Mouse (Mus musculus) hindbrain, embryonic 15.5 days (tissue): Measurements from ENCODE around the gene Hnrnpr. TPM values are rescaled to one million over a fixed set of nuclear protein-coding genes. Genes with fewer than 3 reads are reported as not detected.

Source experiments
- ATAC-seq: fragments of 200-750 bp; cut with Nextera tagmentation; 2 replicates; pipeline ENCODE4 v1.8.0; 2017; ENCODE audit warnings: low read depth, moderate number of reproducible peaks, moderate TSS enrichment; ENCODE audit not compliant: low FRiP score
- H3K27ac ChIP-seq: fragments of 300-500 bp; sonication (generic); replicated peaks from 2 replicates; pipeline ENCODE4 v1.5.1; 2015; ENCODE audit warnings: mild to moderate bottlenecking, inconsistent platforms
- H3K27me3 ChIP-seq: fragments of 300-500 bp; sonication (generic); 2 replicates; pipeline ENCODE4 v1.6.1; 2015; ENCODE audit warnings: control low read depth, inconsistent platforms
- H3K36me3 ChIP-seq: fragments of 300-500 bp; sonication (generic); 2 replicates; pipeline ENCODE4 v1.6.1; 2015; ENCODE audit warnings: control low read depth, inconsistent platforms
- H3K4me1 ChIP-seq: fragments of 300-500 bp; sonication (generic); replicated peaks from 2 replicates; pipeline ENCODE4 v1.6.1; 2015; ENCODE audit warnings: control low read depth, inconsistent platforms
- H3K4me2 ChIP-seq: fragments of 300-500 bp; sonication (generic); 2 replicates; pipeline ENCODE4 v1.6.1; 2015; ENCODE audit warnings: moderate library complexity, mild to moderate bottlenecking, inconsistent platforms
- H3K4me3 ChIP-seq: fragments of 300-500 bp; sonication (generic); 2 replicates; pipeline ENCODE4 v1.5.1; 2015; ENCODE audit warnings: mild to moderate bottlenecking, inconsistent platforms
- H3K9ac ChIP-seq: fragments of 300-500 bp; sonication (generic); 2 replicates; pipeline ENCODE4 v1.6.1; 2015; ENCODE audit warnings: inconsistent platforms
- H3K9me3 ChIP-seq: fragments of 300-500 bp; sonication (generic); 2 replicates; pipeline ENCODE4 v1.6.1; 2016; ENCODE audit warnings: control low read depth, inconsistent platforms
- WGBS: fragments of 180-500 bp; shearing (Covaris S2); methylation state at CpG from one replicate; pipeline ENCODE4 v1.1.7; 2015; 5-methylcytosine and 5-hydroxymethylcytosine counted together
- polyA plus RNA-seq: library from polyadenylated mRNA; unstranded; fragments of >200 nt; fragmentation: Nextera tagmentation; extraction: Ambion mirVana; gene quantifications from 2 replicates; pipeline ENCODE4 v1.2.1, GENCODE M21; 2015

The Hnrnpr gene
- polyA plus RNA-seq, 1 experiment from 2014 or later: 177 TPM

- H3K4me1 ChIP-seq: peaks cover 50% of the 10 kb centered on the region
- peaks cover 10% of the 10 kb centered on the region for H3K27me3 ChIP-seq
- peak; percentile 93 for ATAC-seq
- H3K27ac ChIP-seq: peak overlapping the region; percentile 84
- no peaks in the 10 kb centered on the region for H3K9me3 ChIP-seq
- H3K9ac ChIP-seq: peak overlapping the region; percentile 68
- H3K4me3 ChIP-seq: peak overlapping the region; percentile 61
- peak overlapping the region; percentile 90 for H3K4me2 ChIP-seq
- under 1% methylated on average over 25 of the region's 25 CpGs for WGBS
- H3K36me3 ChIP-seq: peaks cover 29% of the 10 kb centered on the region
Observed at GRCm38 (mm10) chr4:136285348-136285810, 25.4 kb upstream of the Hnrnpr start.

- Histone ChIP-seq H3K9me3 (no peaks in the 10 kb centered on the region), H3K36me3 (peaks cover 34% of the 10 kb centered on the region), H3K27ac (peak overlapping the region; percentile 84), H3K9ac (peak overlapping the region; percentile 68), H3K4me2 (peak overlapping the region; percentile 90), H3K4me3 (peak overlapping the region; percentile 61), H3K4me1 (peaks cover 55% of the 10 kb centered on the region), H3K27me3 (peaks cover 10% of the 10 kb centered on the region)
- under 1% methylated on average over 29 of the region's 29 CpGs for WGBS
- ATAC-seq: peak; percentile 92
Observed at GRCm38 (mm10) chr4:136285811-136286371, 24.9 kb upstream of the Hnrnpr start.

- H3K4me1 ChIP-seq: peaks cover 29% of the 10 kb centered on the region
Observed at GRCm38 (mm10) chr4:136289918-136290780, 20.6 kb upstream of the Hnrnpr start.

GRCm38 (mm10) chr4:136290781-136291595 lies 19.8 kb upstream of the Hnrnpr start:
- Histone ChIP-seq H3K9ac (no peak overlapping the region), H3K4me2 (peak overlapping the region; percentile 17; the same call in 1 of the 2 replicates), H3K9me3 (no peaks in the 10 kb centered on the region), H3K27me3 (peaks cover 10% of the 10 kb centered on the region), H3K4me3 (no peak overlapping the region), H3K36me3 (peaks cover 69% of the 10 kb centered on the region), H3K4me1 (peaks cover 29% of the 10 kb centered on the region), H3K27ac (no peak overlapping the region)
- ATAC-seq: no peak
- WGBS: 31% methylated on average over 39 of the region's 39 CpGs

More at GRCm38 (mm10) chr4:136289918-136290780, 20.6 kb upstream of the Hnrnpr start:
- Histone ChIP-seq H3K4me2 (peak overlapping the region; percentile 17; the same call in 1 of the 2 replicates), H3K9me3 (no peaks in the 10 kb centered on the region), H3K4me3 (no peak overlapping the region), H3K9ac (no peak overlapping the region), H3K27ac (no peak overlapping the region), H3K36me3 (peaks cover 69% of the 10 kb centered on the region), H3K27me3 (peaks cover 10% of the 10 kb centered on the region)
- 26% methylated on average over 66 of the region's 66 CpGs for WGBS
- ATAC-seq: no peak

GRCm38 (mm10) chr4:136291692-136292091 lies 19.1 kb upstream of the Hnrnpr start:
- H3K4me3 ChIP-seq: no peak overlapping the region
- H3K9ac ChIP-seq: no peak overlapping the region
- H3K36me3 ChIP-seq: peaks cover 69% of the 10 kb centered on the region
- ATAC-seq: no peak
- peaks cover 24% of the 10 kb centered on the region for H3K4me1 ChIP-seq
- no peak overlapping the region for H3K4me2 ChIP-seq
- no peaks in the 10 kb centered on the region for H3K9me3 ChIP-seq
- peaks cover 10% of the 10 kb centered on the region for H3K27me3 ChIP-seq
- H3K27ac ChIP-seq: no peak overlapping the region
- WGBS: 91% methylated on average over 6 of the region's 6 CpGs

GRCm38 (mm10) chr4:136295941-136296340 lies 14.8 kb upstream of the Hnrnpr start:
- no peak overlapping the region for H3K9ac ChIP-seq
- H3K36me3 ChIP-seq: peaks cover 34% of the 10 kb centered on the region
- H3K4me2 ChIP-seq: no peak overlapping the region
- H3K4me3 ChIP-seq: no peak overlapping the region
- 72% methylated on average over 7 of the region's 7 CpGs for WGBS
- H3K9me3 ChIP-seq: no peaks in the 10 kb centered on the region
- no peaks in the 10 kb centered on the region for H3K27me3 ChIP-seq
- no peak for ATAC-seq
- H3K27ac ChIP-seq: no peak overlapping the region
- 0 out of 2 replicates have a peak, but pooled peaks cover under 1% of the 10 kb centered on the region for H3K4me1 ChIP-seq

GRCm38 (mm10) chr4:136302462-136302861 lies 8.3 kb upstream of the Hnrnpr start:
- no peak overlapping the region for H3K27ac ChIP-seq
- 86% methylated on average over 4 of the region's 4 CpGs for WGBS
- no peak overlapping the region for H3K9ac ChIP-seq
- H3K27me3 ChIP-seq: no peaks in the 10 kb centered on the region
- no peak overlapping the region for H3K4me3 ChIP-seq
- ATAC-seq: no peak
- no peaks in the 10 kb centered on the region for H3K36me3 ChIP-seq
- no peaks in the 10 kb centered on the region for H3K4me1 ChIP-seq
- no peak overlapping the region for H3K4me2 ChIP-seq
- H3K9me3 ChIP-seq: no peaks in the 10 kb centered on the region

- WGBS: 51% methylated on average over 2 of the region's 2 CpGs
- no peak overlapping the region for H3K4me2 ChIP-seq
- no peaks in the 10 kb centered on the region for H3K36me3 ChIP-seq
- H3K9ac ChIP-seq: no peak overlapping the region
- no peak overlapping the region for H3K4me3 ChIP-seq
- peaks cover under 1% of the 10 kb centered on the region; the same call in 1 of the 2 replicates for H3K4me1 ChIP-seq
- H3K27me3 ChIP-seq: no peaks in the 10 kb centered on the region
- no peaks in the 10 kb centered on the region for H3K9me3 ChIP-seq
- H3K27ac ChIP-seq: no peak overlapping the region
- no peak for ATAC-seq
Observed at GRCm38 (mm10) chr4:136304181-136304580, 6.6 kb upstream of the Hnrnpr start.

GRCm38 (mm10) chr4:136308355-136308754 lies 2.4 kb upstream of the Hnrnpr start:
- H3K9me3 ChIP-seq: no peaks in the 10 kb centered on the region
- 49% methylated on average over 2 of the region's 2 CpGs for WGBS
- H3K36me3 ChIP-seq: no peaks in the 10 kb centered on the region
- no peak overlapping the region for H3K27ac ChIP-seq
- no peak overlapping the region for H3K4me3 ChIP-seq
- no peak for ATAC-seq
- H3K4me1 ChIP-seq: peaks cover 26% of the 10 kb centered on the region
- no peaks in the 10 kb centered on the region for H3K27me3 ChIP-seq
- no peak overlapping the region for H3K9ac ChIP-seq
- H3K4me2 ChIP-seq: no peak overlapping the region

GRCm38 (mm10) chr4:136309780-136310179 lies 962 bp upstream of the Hnrnpr start:
- peaks cover 40% of the 10 kb centered on the region for H3K4me1 ChIP-seq
- peak overlapping the region; percentile 100 for H3K4me3 ChIP-seq
- WGBS: 9% methylated on average over 11 of the region's 11 CpGs
- no peaks in the 10 kb centered on the region for H3K27me3 ChIP-seq
- H3K27ac ChIP-seq: peak overlapping the region; percentile 95
- no peaks in the 10 kb centered on the region for H3K36me3 ChIP-seq
- ATAC-seq: no peak
- H3K9me3 ChIP-seq: no peaks in the 10 kb centered on the region
- H3K9ac ChIP-seq: peak overlapping the region; percentile 74
- peak overlapping the region; percentile 78 for H3K4me2 ChIP-seq

- H3K9ac ChIP-seq: peak overlapping the region; percentile 98
- H3K4me2 ChIP-seq: peak overlapping the region; percentile 76
- WGBS: under 1% methylated on average over 69 of the region's 81 CpGs
- H3K27me3 ChIP-seq: no peaks in the 10 kb centered on the region
- peak; percentile 65 for ATAC-seq
- H3K9me3 ChIP-seq: no peaks in the 10 kb centered on the region
- H3K36me3 ChIP-seq: no peaks in the 10 kb centered on the region
- peak overlapping the region; percentile 100 for H3K4me3 ChIP-seq
- H3K4me1 ChIP-seq: peaks cover 44% of the 10 kb centered on the region
- H3K27ac ChIP-seq: peak overlapping the region; percentile 95
Observed at GRCm38 (mm10) chr4:136311042-136311999, 579 bp downstream of the Hnrnpr start.
